Comparison of ENCODE assay signal across 13 mouse cellular contexts in genomic region chr3:109707786-109708460, GRCm38 (mm10).
A peak's percentile ranks its signal among the peaks of the same experiment; 100 is the strongest.
DNase-seq lines count a peak whose midpoint lies in the region.
"Had no signal": no experiment of that assay in that cellular context is flagged by ENCODE, and none has a peak within 500 bp of the region (broad histone marks: within the 10 kb centered on the region; RNA-seq: fewer than 3 reads in every experiment).

No protein-coding gene starts in this region.

- DNase-seq in layer of hippocampus, adult 11-12 months (ENCODE audit: low spot score), result peak; percentile 27
- DNase-seq in layer of hippocampus, postnatal 25 days (ENCODE audit: extremely low spot score in 1 of 2, low spot score in 1 of 2), result no peak
- peak; percentile 73 for DNase-seq in cerebellum, adult 11 months
- peak; percentile 75 for DNase-seq in cerebellum, adult 8-10 months
- DNase-seq in layer of hippocampus, adult 8-10 months (ENCODE audit: low spot score in 2 of 2), result peak; percentile 23 to 44
- no peak for DNase-seq in embryo, embryonic 10 days (ENCODE audit: low spot score)
- DNase-seq in urinary bladder, postnatal 14 days (ENCODE audit: low spot score), result no peak
- no peak for DNase-seq in right cerebral cortex, postnatal 25 days
- DNase-seq: embryo, embryonic 11 days; kidney, postnatal 25 days; liver, embryonic 13.5 days; lung, postnatal 10 days; right cerebral cortex, postnatal 14 days had no signal

Comparison
In these comparisons a context has a peak if more than half of its experiments do, and no peak if none do; other contexts are left out.
1. DNase-seq: peak in layer of hippocampus, adult 11-12 months (single experiment), cerebellum, adult 11 months (single experiment), cerebellum, adult 8-10 months (single experiment) and layer of hippocampus, adult 8-10 months (2 of 2); none in layer of hippocampus, postnatal 25 days (0 of 2), embryo, embryonic 10 days (single experiment), urinary bladder, postnatal 14 days (single experiment) and right cerebral cortex, postnatal 25 days (single experiment).